Mouse (Mus musculus): ENCODE measurements at regions not wholly inside any gene's neighbourhood (a gene's known extent, or its start where the extent isn't known, plus 50 kb on each side); places are given as distances from the start of the nearest gene placed in this dataset.

DNA sequence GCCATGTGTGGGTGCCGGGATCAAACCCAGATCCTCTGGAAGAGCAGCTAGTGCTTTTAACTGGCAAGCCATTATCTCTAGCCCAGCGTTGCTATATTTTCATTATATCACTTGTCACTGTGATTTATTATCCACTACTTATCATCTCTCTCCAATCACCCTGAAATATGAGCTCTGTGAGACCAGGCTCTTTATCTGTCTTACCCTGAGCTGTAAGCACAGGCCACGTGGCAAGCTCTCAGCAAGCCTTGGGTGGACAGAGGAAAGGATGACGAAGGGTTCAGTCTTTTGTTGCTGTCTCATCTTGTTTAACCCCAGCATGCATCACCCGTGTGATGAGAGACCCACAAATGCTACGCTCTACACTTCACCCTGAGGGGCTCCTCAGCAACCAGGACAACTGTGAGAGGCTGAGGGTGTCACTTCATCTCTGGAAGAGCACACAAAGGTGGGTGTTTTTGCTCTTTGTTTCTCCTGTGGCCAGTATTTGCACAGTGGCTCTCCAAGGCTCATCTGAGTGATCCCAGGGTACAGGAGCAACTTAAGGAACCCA, 90.9 kb downstream of the Cdc7 start:
- H3K9ac ChIP-seq (ENCODE audit: low read depth, low read length, severe bottlenecking) = no peak overlapping the region
- ATAC-seq (ENCODE audit: low FRiP score, low read depth) (no peak), DNase-seq (ENCODE audit: low spot score) (no peak)
- no peaks in the 10 kb centered on the region for H3K9me3 ChIP-seq (ENCODE audit: control insufficient read depth, low read length)
- no peaks in the 10 kb centered on the region for H3K27me3 ChIP-seq (ENCODE audit: control insufficient read depth, insufficient read depth, low read length)
- 55% methylated on average over 6 of the region's 6 CpGs for WGBS
- H3K4me2 ChIP-seq (replicated peaks; ENCODE audit: low read depth, low read length, severe bottlenecking) = no peak overlapping the region
- no peak for TF ChIP-seq POLR2A (IDR thresholded peaks at IDR 0.05; ENCODE audit: borderline replicate concordance, extremely low read depth, insufficient read depth, insufficient read length)
- no peaks in the 10 kb centered on the region for H3K4me1 ChIP-seq (ENCODE audit: control insufficient read depth, insufficient read depth, low read length)
- no peak overlapping the region for H3K4me3 ChIP-seq (replicated peaks; ENCODE audit: low read length)
- H3K27ac ChIP-seq (replicated peaks; ENCODE audit: low read depth, low read length) = no peak overlapping the region
- H3K36me3 ChIP-seq (ENCODE audit: control insufficient read depth, insufficient read depth, low read length) = no peaks in the 10 kb centered on the region

- 38% methylated on average over 3 of the region's 3 CpGs for WGBS
- Histone ChIP-seq H3K4me1 (ENCODE audit: control insufficient read depth, insufficient read depth, low read length) (no peaks in the 10 kb centered on the region), H3K9me3 (ENCODE audit: control insufficient read depth, low read length) (no peaks in the 10 kb centered on the region), H3K4me2 (replicated peaks; ENCODE audit: low read depth, low read length, severe bottlenecking) (no peak overlapping the region), H3K9ac (ENCODE audit: low read depth, low read length, severe bottlenecking) (no peak overlapping the region), H3K27ac (replicated peaks; ENCODE audit: low read depth, low read length) (no peak overlapping the region), H3K36me3 (ENCODE audit: control insufficient read depth, insufficient read depth, low read length) (no peaks in the 10 kb centered on the region), H3K4me3 (replicated peaks; ENCODE audit: low read length) (no peak overlapping the region), H3K27me3 (ENCODE audit: control insufficient read depth, insufficient read depth, low read length) (no peaks in the 10 kb centered on the region)
- ATAC-seq (ENCODE audit: low FRiP score, low read depth) (peak; percentile 88), DNase-seq (ENCODE audit: low spot score) (peak; percentile 55)
- TF ChIP-seq POLR2A (IDR thresholded peaks at IDR 0.05; ENCODE audit: borderline replicate concordance, extremely low read depth, insufficient read depth, insufficient read length) = no peak
Observed at GRCm38 (mm10) chr5:107055455-107055854, 91.3 kb downstream of the Cdc7 start.

All from limb, embryonic 14.5 days (tissue).